Mouse (Mus musculus) olfactory bulb, adult 2 months (tissue): Measurements from ENCODE around the gene B3gntl1. TPM values are rescaled to one million over a fixed set of nuclear protein-coding genes. Genes with fewer than 3 reads are reported as not detected.

Experiments used
- H3K27ac ChIP-seq: fragments of 200-500 bp; 2 replicates; pipeline ENCODE4 v1.5.1; 2012; ENCODE audit warnings: low read depth, low read length; ENCODE audit not compliant: insufficient read depth
- H3K4me1 ChIP-seq: fragments of 200-500 bp; 2 replicates; pipeline ENCODE4 v1.6.1; 2012; ENCODE audit warnings: low read length; ENCODE audit not compliant: control insufficient read depth, insufficient read depth
- H3K4me3 ChIP-seq: fragments of 200-500 bp; 2 replicates; pipeline ENCODE4 v1.5.1; 2012; ENCODE audit warnings: mild to moderate bottlenecking, low read depth, low read length, moderate library complexity; ENCODE audit not compliant: insufficient read depth
- CTCF ChIP-seq: fragments of 200-500 bp; IDR thresholded peaks from 2 replicates; pipeline ENCODE4 v1.5.1; 2012; ENCODE audit warnings: low read depth, mild to moderate bottlenecking, low read length, moderate library complexity; ENCODE audit not compliant: insufficient read depth
- POLR2A ChIP-seq: fragments of 200-500 bp; IDR thresholded peaks from 2 replicates; pipeline ENCODE4 v1.6.1; 2012; ENCODE audit warnings: mild to moderate bottlenecking, low read depth, low read length, moderate library complexity; ENCODE audit not compliant: insufficient read depth
- WGBS: fragments of 180-500 bp; shearing (Covaris S2); methylation state at CpG from one replicate; pipeline ENCODE4 v1.1.7; 2018; 5-methylcytosine and 5-hydroxymethylcytosine counted together
- polyA plus RNA-seq: library from polyadenylated mRNA; stranded (reverse); fragments of >200 nt; gene quantifications from 2 replicates; pipeline ENCODE4 v1.2.4, GENCODE M21; 2012; ENCODE audit warnings: low replicate concordance; ENCODE audit not compliant: missing spikeins, insufficient read depth, insufficient read length

Gene B3gntl1
- not detected in 2 replicates for polyA plus RNA-seq

- H3K4me3 ChIP-seq: peak within 1 kb of the TSS; percentile 82
- H3K4me1 ChIP-seq: peaks cover 2% of the 10 kb centered on the region; the same call in 1 of the 2 replicates
- H3K27ac ChIP-seq: peak within 1 kb of the TSS; percentile 73
- TF ChIP-seq CTCF (no peak), POLR2A (peak; percentile 93)
- WGBS: under 1% methylated on average over 46 of the region's 46 CpGs
Measured at GRCm38 (mm10) chr11:121672990-121673572, at the start of gene B3gntl1. TSS of gene B3gntl1 (minus strand) at chr11:121673153.

DNA sequence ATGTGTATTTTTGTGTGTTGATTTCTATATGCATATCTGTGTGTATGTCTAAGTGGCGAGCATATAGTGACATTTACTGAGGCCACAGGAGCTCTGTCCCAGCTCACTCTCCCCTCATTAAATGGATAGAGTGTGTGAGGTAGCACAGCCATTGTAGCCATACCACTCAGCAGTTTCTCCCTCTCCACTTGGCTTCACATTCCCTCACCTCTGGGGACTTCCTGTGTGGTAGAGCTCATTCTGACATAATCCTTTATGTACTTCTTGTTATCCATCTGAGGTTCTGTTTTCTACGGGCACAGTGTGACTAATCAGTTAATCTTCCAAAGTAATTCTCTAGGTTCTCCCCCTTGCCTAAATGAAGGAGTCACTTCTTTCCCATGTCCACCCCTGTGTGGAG is 49.5 kb upstream of the B3gntl1 start:
- TF ChIP-seq POLR2A (no peak), CTCF (no peak)
- H3K4me1 ChIP-seq: no peaks in the 10 kb centered on the region
- H3K27ac ChIP-seq: no peak overlapping the region
- 82% methylated on average over 2 of the region's 2 CpGs for WGBS
- H3K4me3 ChIP-seq: no peak overlapping the region

DNA sequence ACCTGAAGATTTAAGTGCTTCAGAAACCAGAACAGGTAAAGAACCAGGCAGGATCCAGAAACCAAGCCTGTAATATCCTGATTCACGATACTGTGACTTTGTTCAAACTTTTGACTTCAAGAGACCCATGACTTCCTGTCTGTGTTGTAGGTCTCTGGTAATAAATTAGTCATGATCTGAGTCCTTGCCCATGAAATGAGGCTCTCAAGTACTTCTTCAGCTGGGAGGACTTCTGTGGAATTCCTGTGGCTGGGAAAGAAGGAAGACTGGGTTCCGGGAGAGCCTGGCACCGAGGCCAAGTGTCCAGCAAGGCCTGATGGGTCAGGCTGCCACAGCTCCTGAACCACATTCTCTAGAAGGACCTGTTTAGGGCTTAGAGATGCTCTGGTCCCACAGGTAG is 47.8 kb upstream of the B3gntl1 start:
- TF ChIP-seq POLR2A: no peak
- no peak for TF ChIP-seq CTCF
- 95% methylated on average over 3 of the region's 3 CpGs for WGBS
- no peak overlapping the region for H3K27ac ChIP-seq
- no peaks in the 10 kb centered on the region for H3K4me1 ChIP-seq
- no peak overlapping the region for H3K4me3 ChIP-seq

DNA sequence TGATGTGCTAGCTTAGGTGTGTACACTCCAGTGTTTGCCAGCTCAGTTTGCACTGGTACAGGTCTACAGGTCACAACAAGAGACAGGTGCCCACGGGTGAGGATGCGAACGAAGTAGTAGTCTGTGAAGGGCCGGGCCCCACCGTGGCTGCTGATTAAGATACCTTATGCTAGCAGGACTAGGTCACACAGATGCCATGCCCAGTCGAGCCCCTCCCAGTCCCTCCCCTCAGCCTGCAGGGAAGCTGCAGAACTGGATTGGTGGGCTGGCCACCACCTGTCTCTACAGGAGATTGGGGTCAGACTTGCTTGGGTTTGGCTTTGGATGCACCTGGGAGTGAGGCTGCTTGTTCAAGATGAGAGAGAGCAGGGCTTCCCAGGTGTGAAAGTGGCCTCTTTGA is 44.8 kb upstream of the B3gntl1 start:
- Histone ChIP-seq H3K27ac (no peak overlapping the region), H3K4me1 (no peaks in the 10 kb centered on the region), H3K4me3 (no peak overlapping the region)
- 69% methylated on average over 6 of the region's 6 CpGs for WGBS
- TF ChIP-seq POLR2A (no peak), CTCF (no peak)

DNA sequence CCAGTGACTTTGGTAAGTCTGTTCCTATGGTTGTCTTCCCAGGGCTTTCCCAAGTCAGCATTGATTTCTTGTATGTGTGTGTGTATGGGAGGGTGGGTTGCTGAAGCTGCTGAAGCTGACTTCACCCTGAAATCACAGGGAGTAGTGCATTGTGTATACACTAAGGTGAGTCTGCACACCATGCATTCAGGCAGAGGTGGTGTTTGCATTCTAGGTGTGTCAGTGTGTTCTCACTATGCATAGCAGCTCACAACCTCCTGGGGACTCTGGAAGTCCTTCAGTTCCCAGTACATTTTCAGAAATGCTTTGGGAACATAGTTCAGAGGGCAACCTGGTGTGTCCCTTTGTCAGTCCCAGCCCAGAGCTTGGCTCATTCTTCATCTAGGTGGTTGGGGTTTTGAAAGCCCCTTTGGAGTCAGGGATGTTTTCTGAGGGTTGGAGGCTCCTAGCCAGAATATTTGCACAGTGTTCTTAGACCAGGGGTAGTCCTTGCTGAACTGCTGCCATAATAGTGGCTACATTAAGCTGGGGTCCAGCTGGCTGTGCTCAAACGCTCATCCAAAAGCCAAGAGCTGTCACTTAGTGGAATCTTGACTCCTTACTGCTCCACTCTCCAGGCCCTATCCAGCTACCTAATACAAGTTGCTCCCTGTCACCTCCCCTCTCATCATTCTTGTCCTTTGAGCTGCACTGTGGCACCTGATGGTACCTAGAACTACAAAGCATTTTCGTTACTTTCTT is 42.0 kb upstream of the B3gntl1 start:
- no peak overlapping the region for H3K4me3 ChIP-seq
- 92% methylated on average over 2 of the region's 2 CpGs for WGBS
- H3K27ac ChIP-seq: no peak overlapping the region
- H3K4me1 ChIP-seq: no peaks in the 10 kb centered on the region
- TF ChIP-seq POLR2A (no peak), CTCF (no peak)

DNA sequence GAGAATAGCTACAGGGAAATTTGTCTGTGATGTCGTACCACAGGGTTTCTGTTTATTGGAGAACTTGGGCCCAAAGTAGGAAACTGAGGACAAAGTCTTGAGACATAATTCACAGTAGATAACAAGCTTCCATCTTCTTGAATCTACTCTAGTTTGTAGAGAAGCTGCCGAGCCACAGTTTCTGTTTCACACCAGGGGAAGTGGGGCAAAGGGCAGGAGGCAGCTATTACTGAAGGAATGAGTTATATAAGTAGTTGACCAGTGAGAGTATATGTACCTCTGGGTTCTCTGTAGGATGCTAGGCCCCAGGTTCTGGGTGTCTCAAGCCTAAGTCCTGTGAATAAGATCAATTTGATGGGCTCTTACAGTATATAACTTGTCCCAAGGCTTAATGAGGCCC is 40.6 kb upstream of the B3gntl1 start:
- WGBS: 93% methylated on average over 2 of the region's 2 CpGs

DNA sequence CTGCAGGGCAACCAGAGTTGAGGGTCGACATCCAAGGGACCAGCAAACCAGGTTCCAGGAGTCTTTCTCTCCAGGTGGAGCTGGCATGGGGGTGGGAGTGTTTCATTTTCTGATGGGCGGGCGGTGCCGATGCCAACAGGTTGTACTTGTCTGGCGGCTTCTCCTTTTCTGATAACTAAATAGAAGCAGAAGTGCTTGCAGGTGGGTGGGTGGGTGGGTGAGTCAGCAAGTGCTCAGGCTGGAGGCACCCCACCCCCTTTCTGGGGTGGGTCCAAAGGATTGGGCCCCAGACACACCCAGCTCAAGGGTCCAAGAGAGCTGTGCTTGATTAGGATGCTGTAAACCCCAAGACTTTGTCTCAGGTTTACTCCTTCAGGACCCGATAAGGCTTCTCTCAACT is 40.0 kb upstream of the B3gntl1 start:
- H3K4me3 ChIP-seq: no peak overlapping the region
- TF ChIP-seq CTCF: no peak
- no peak for TF ChIP-seq POLR2A
- H3K4me1 ChIP-seq: no peaks in the 10 kb centered on the region
- no peak overlapping the region for H3K27ac ChIP-seq
- WGBS: 95% methylated on average over 6 of the region's 6 CpGs

More for the DNA sequence above, 40.6 kb upstream of the B3gntl1 start:
- no peak for TF ChIP-seq POLR2A
- TF ChIP-seq CTCF: no peak
- no peaks in the 10 kb centered on the region for H3K4me1 ChIP-seq
- H3K4me3 ChIP-seq: no peak overlapping the region
- H3K27ac ChIP-seq: no peak overlapping the region

DNA sequence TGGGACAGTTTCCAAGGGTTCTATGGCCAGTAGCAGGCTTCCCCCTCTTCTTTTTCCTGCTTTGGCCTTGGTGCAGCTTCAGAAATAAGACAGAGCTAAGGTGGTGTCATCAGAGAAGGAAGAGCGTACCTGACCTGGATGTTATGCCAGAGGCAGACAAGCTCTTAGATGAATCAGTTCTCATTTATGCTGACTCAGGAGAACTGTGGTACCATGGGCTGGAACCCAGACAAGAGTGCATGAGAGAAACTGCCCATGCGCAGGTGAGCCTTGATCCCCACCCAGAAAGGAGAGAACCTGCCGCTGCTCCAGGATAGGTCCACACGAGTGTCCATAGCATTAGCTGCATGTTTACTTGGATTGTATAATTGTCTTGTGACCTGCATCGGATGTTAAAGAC is 37.3 kb upstream of the B3gntl1 start:
- Histone ChIP-seq H3K27ac (no peak overlapping the region), H3K4me3 (no peak overlapping the region), H3K4me1 (no peaks in the 10 kb centered on the region)
- WGBS: over 99% methylated on average over 5 of the region's 5 CpGs
- no peak for TF ChIP-seq CTCF
- no peak for TF ChIP-seq POLR2A

DNA sequence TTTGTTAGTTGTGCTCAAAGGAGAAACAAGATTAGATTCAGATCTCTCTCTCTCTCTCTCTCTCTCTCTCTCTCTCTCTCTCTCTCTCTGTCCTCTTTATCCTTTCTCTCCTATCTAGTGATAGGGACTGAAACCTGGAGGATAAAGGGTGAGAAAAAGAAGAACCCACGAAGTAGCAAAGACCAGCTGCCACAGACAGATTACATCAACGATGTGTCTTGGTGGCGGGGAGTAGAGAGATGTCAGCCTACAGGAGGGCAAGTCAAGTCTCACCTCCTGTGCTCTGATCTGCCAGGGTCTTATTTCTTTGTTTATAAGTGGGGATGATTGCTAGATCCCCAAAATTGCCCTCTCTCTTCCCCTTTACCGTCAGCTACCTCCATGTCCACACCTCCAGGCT is 36.3 kb upstream of the B3gntl1 start:
- H3K4me1 ChIP-seq: no peaks in the 10 kb centered on the region
- TF ChIP-seq CTCF: no peak
- no peak for TF ChIP-seq POLR2A
- no peak overlapping the region for H3K4me3 ChIP-seq
- H3K27ac ChIP-seq: no peak overlapping the region
- whole genome bisulfite sequencing: 84% methylated on average over 4 of the region's 4 CpGs

DNA sequence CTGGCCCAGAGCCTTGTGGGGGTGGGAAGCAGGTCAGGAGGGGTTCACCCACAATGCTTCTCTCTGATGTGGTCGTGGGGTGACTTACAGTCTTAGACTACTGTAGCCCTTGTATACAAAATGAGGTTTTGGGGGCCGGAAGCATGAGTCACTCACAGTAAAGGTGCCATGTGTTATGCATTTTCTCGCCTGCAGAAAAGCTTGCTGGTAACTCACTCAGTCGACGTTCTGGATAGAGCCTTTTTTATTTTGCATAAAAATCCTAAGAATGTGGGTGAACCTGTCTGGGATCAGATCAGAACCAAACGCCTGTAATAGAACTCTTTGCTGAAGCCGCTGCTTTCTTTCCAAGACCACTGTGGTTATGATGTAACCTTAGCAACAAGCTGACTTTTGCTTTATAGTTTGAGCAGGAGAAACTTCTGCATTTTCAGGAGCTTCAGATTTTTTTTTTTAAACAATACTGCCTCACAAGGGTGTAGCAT is 33.6 kb upstream of the B3gntl1 start:
- WGBS: 34% methylated on average over 7 of the region's 7 CpGs
- no peak overlapping the region for H3K4me3 ChIP-seq
- no peak overlapping the region for H3K27ac ChIP-seq
- TF ChIP-seq POLR2A: no peak
- H3K4me1 ChIP-seq: peaks cover 22% of the 10 kb centered on the region
